In genomic region chr4:106232499-106232970, GRCm38 (mm10) we compare ENCODE assay signal across 8 mouse cellular contexts.
DNase-seq lines count a peak whose midpoint lies in the region; ATAC-seq and TF ChIP-seq lines count a peak whose summit lies in the region.

No protein-coding gene starts in this region.

- WGBS in intestine, embryonic 14.5 days, result 21% methylated on average over 9 of the region's 9 CpGs
- 59% methylated on average over 9 of the region's 9 CpGs for WGBS in liver, adult 2 months

- TF ChIP-seq CTCF in liver, adult 2 months (IDR thresholded peaks at IDR 0.05; ENCODE audit: low read depth, low read length), result no peak

- no peaks in the 10 kb centered on the region; the same call in 1 of the 2 replicates for H3K9me3 ChIP-seq in intestine, embryonic 14.5 days (ENCODE audit: control insufficient read depth, low read length)

- H3K9ac ChIP-seq in intestine, embryonic 14.5 days (ENCODE audit: low read length), result no peak overlapping the region
- H3K9ac ChIP-seq in liver, adult 2 months (ENCODE audit: low read depth, low read length), result 0 out of 2 replicates have a peak overlapping the region, but pooled peaks have one; percentile 17

- H3K4me3 ChIP-seq in intestine, embryonic 14.5 days (ENCODE audit: low read depth, low read length), result no peak overlapping the region
- H3K4me3 ChIP-seq in liver, adult 2 months (ENCODE audit: insufficient read depth, low read depth, low read length), result no peak overlapping the region

- H3K4me1 ChIP-seq in intestine, embryonic 14.5 days (replicated peaks; ENCODE audit: control insufficient read depth, insufficient read depth, low read length), result 0 out of 2 replicates have a peak, but pooled peaks cover 5% of the 10 kb centered on the region
- H3K4me1 ChIP-seq in liver, adult 2 months (ENCODE audit: control insufficient read depth, insufficient read depth, low read length), result no peaks in the 10 kb centered on the region

- DNase-seq in MEL-GATA-1-ER (ENCODE audit: extremely low read depth, low read depth), result peak; percentile 86
- DNase-seq in cerebellum, adult 11 months, result peak; percentile 22
- peak; percentile 61 to 82 for DNase-seq in frontal cortex, postnatal 10 days (ENCODE audit: low spot score in 2 of 2)
- no peak for DNase-seq in intestine, embryonic 14.5 days (ENCODE audit: low spot score)
- no peak for DNase-seq in liver, adult 2 months (ENCODE audit: extremely low read depth, low read depth, low spot score)
- peak; percentile 32 to 46 for DNase-seq in right cerebral cortex, adult 2 months (ENCODE audit: low spot score in 2 of 2)
- DNase-seq in B cell, adult 2 months, result no peak
- no peak for DNase-seq in adrenal gland, adult (ENCODE audit: inconsistent age in 2 of 2, low spot score in 1 of 2)

- H3K27me3 ChIP-seq in intestine, embryonic 14.5 days (replicated peaks; ENCODE audit: control insufficient read depth, insufficient read depth, low read length), result no peaks in the 10 kb centered on the region
- no peaks in the 10 kb centered on the region for H3K27me3 ChIP-seq in liver, adult 2 months (ENCODE audit: control insufficient read depth, insufficient read depth, low read length)

- H3K4me2 ChIP-seq in intestine, embryonic 14.5 days (ENCODE audit: low read length), result no peak overlapping the region

- H3K79me2 ChIP-seq in liver, adult 2 months (ENCODE audit: control insufficient read depth, insufficient read depth, low read length), result no peaks in the 10 kb centered on the region

- H3K27ac ChIP-seq in intestine, embryonic 14.5 days (ENCODE audit: low read depth), result no peak overlapping the region
- H3K27ac ChIP-seq in liver, adult 2 months (replicated peaks; ENCODE audit: insufficient read depth, low read depth, low read length), result no peak overlapping the region

- ATAC-seq in intestine, embryonic 14.5 days (replicated peaks; ENCODE audit: low FRiP score, low TSS enrichment, low read depth), result peak; percentile 37; the same call in 1 of the 2 replicates

- H3K36me3 ChIP-seq in intestine, embryonic 14.5 days (ENCODE audit: control insufficient read depth, insufficient read depth, low read length), result no peaks in the 10 kb centered on the region
- H3K36me3 ChIP-seq in liver, adult 2 months (ENCODE audit: control insufficient read depth, insufficient read depth, low read length), result no peaks in the 10 kb centered on the region

- TF ChIP-seq POLR2A in liver, adult 2 months (IDR thresholded peaks at IDR 0.05; ENCODE audit: extremely low read depth, insufficient read depth, low read length), result no peak

Comparison
In these comparisons a context has a peak if more than half of its experiments do, and no peak if none do; other contexts are left out.
1. DNase-seq: peak in MEL-GATA-1-ER (single experiment), cerebellum, adult 11 months (single experiment), frontal cortex, postnatal 10 days (2 of 2) and right cerebral cortex, adult 2 months (2 of 2); none in intestine, embryonic 14.5 days (single experiment), liver, adult 2 months (single experiment), B cell, adult 2 months (0 of 2) and adrenal gland, adult (0 of 2).